Mouse (Mus musculus): ENCODE data around the gene Arhgap10. TPM values are rescaled to one million over a fixed set of nuclear protein-coding genes. Genes with fewer than 3 reads are reported as not detected.

The Arhgap10 gene
- polyA plus RNA-seq, 1 experiment = 0.32 TPM

- H3K4me3 ChIP-seq (replicated peaks) = no peak overlapping the region
- no peaks in the 10 kb centered on the region for H3K36me3 ChIP-seq (ENCODE audit: control insufficient read depth)
- peaks cover 16% of the 10 kb centered on the region for H3K4me1 ChIP-seq (ENCODE audit: control insufficient read depth)
- no peak for TF ChIP-seq GATA1 (IDR thresholded peaks at IDR 0.05; ENCODE audit: low read length)
- TF ChIP-seq TAL1 (IDR thresholded peaks at IDR 0.05; ENCODE audit: low read length) = no peak
- H3K9me3 ChIP-seq (ENCODE audit: control insufficient read depth, low read length) = no peaks in the 10 kb centered on the region
- no peaks in the 10 kb centered on the region for H3K27me3 ChIP-seq (ENCODE audit: control insufficient read depth)
Observed at GRCm38 (mm10) chr8:77538256-77538655, 20.5 kb upstream of the Arhgap10 start.

DNA sequence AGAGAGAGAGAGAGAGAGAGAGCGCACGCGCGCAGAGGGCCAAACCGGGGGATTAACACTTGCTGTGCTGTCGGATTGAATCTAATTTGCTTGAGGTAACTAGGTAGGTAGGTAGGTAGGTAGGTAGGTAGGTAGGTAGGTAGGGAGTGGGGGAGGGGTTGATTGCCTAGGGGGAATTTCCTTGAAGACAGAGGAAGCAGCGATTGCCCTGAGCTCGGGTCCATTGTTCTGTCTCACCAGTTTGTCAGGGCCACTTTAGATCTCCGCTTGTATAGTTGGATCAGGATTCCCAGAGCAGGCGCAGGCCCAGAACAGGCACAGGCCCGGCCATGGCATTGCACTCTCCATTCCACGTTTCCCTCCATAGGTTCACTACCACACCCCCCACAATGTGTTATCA lies 19.1 kb upstream of the Arhgap10 start:
- no peaks in the 10 kb centered on the region for H3K27me3 ChIP-seq (ENCODE audit: control insufficient read depth)
- H3K4me3 ChIP-seq (replicated peaks) = no peak overlapping the region
- H3K9me3 ChIP-seq (ENCODE audit: control insufficient read depth, low read length) = no peaks in the 10 kb centered on the region
- TF ChIP-seq TAL1 (IDR thresholded peaks at IDR 0.05; ENCODE audit: low read length) (no peak), GATA1 (IDR thresholded peaks at IDR 0.05; ENCODE audit: low read length) (no peak)
- peaks cover 13% of the 10 kb centered on the region for H3K4me1 ChIP-seq (ENCODE audit: control insufficient read depth)
- no peaks in the 10 kb centered on the region for H3K36me3 ChIP-seq (ENCODE audit: control insufficient read depth)

DNA sequence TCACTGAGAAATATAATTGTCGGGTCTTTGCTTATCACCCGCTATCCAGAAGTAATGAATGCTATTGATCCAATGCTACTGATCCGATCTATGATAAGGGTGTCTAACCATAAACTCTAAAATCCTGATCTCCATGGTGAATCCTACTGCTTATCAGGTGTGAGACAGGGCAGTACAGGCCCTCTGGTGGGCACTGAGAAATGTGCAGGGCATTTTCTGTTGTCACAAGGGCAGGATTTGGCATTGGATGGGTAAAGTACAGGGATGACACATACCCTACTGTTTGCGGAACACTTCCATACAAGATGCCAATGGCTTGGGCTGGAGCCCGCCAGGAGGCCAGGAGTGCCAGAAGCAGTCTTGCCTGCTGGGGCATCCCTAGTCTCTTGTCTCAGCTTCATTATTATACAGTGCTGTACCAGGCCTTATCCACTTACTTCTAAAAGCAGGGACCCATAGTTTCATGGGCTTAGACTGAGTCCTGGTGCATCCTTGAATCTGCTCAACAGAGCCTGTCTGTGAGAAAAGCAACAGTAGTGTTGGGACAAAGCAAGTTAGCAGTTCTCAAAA lies 17.4 kb upstream of the Arhgap10 start:
- H3K9me3 ChIP-seq (ENCODE audit: control insufficient read depth, low read length) = no peaks in the 10 kb centered on the region
- no peaks in the 10 kb centered on the region for H3K36me3 ChIP-seq (ENCODE audit: control insufficient read depth)
- H3K4me1 ChIP-seq (ENCODE audit: control insufficient read depth) = peaks cover 13% of the 10 kb centered on the region
- no peaks in the 10 kb centered on the region for H3K27me3 ChIP-seq (ENCODE audit: control insufficient read depth)
- H3K4me3 ChIP-seq (replicated peaks) = no peak overlapping the region
- no peak for TF ChIP-seq TAL1 (IDR thresholded peaks at IDR 0.05; ENCODE audit: low read length)
- no peak for TF ChIP-seq GATA1 (IDR thresholded peaks at IDR 0.05; ENCODE audit: low read length)

DNA sequence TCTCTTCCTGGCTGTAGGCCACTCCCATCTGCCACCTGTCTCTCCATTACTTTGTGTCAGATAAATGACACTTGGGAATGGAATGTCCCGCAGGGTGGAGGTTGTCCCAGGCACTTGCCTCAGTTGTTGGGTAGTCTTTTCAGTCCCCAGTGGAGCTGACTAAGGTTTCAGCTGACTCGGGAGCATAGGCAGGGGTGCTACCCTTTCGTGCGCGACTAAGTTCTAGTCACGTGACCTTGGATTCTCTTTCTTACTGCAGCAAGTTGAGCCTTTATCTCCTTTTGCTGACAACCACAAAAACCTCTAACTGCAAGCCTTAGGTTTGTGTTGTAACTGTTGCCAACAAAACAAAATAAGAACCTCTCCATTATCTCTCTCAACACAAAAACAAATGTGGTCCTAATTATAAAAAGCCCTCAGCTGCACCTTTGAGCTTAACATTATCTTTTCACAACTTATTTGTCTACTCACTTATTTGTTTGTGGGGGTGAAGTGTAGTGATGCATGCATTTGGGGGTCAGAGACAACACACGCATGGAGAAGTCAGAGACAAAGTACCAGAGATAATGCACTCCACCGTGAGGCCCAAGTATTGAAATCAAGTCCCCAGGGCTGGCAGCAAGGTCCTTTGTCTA lies 16.7 kb upstream of the Arhgap10 start:
- peak overlapping the region; percentile 54 for H3K4me3 ChIP-seq (replicated peaks)
- peaks cover 13% of the 10 kb centered on the region for H3K4me1 ChIP-seq (ENCODE audit: control insufficient read depth)
- TF ChIP-seq TAL1 (IDR thresholded peaks at IDR 0.05; ENCODE audit: low read length) = no peak
- TF ChIP-seq GATA1 (IDR thresholded peaks at IDR 0.05; ENCODE audit: low read length) = no peak

GRCm38 (mm10) chr8:77526130-77526529 lies 8.4 kb upstream of the Arhgap10 start:
- Histone ChIP-seq H3K27me3 (ENCODE audit: control insufficient read depth) (no peaks in the 10 kb centered on the region), H3K36me3 (ENCODE audit: control insufficient read depth) (no peaks in the 10 kb centered on the region), H3K4me1 (ENCODE audit: control insufficient read depth) (no peaks in the 10 kb centered on the region; the same call in 1 of the 2 replicates), H3K9me3 (ENCODE audit: control insufficient read depth, low read length) (no peaks in the 10 kb centered on the region), H3K4me3 (replicated peaks) (no peak overlapping the region)
- no peak for TF ChIP-seq TAL1 (IDR thresholded peaks at IDR 0.05; ENCODE audit: low read length)
- no peak for TF ChIP-seq GATA1 (IDR thresholded peaks at IDR 0.05; ENCODE audit: low read length)

More for the DNA sequence above, 16.7 kb upstream of the Arhgap10 start:
- no peaks in the 10 kb centered on the region for H3K27me3 ChIP-seq (ENCODE audit: control insufficient read depth)
- no peaks in the 10 kb centered on the region for H3K9me3 ChIP-seq (ENCODE audit: control insufficient read depth, low read length)
- H3K36me3 ChIP-seq (ENCODE audit: control insufficient read depth) = no peaks in the 10 kb centered on the region

- H3K36me3 ChIP-seq (ENCODE audit: control insufficient read depth) = no peaks in the 10 kb centered on the region
- no peaks in the 10 kb centered on the region for H3K9me3 ChIP-seq (ENCODE audit: control insufficient read depth, low read length)
- TF ChIP-seq GATA1 (IDR thresholded peaks at IDR 0.05; ENCODE audit: low read length) (no peak), TAL1 (IDR thresholded peaks at IDR 0.05; ENCODE audit: low read length) (no peak)
- no peak overlapping the region for H3K4me3 ChIP-seq (replicated peaks)
- no peaks in the 10 kb centered on the region for H3K27me3 ChIP-seq (ENCODE audit: control insufficient read depth)
- no peaks in the 10 kb centered on the region; the same call in 1 of the 2 replicates for H3K4me1 ChIP-seq (ENCODE audit: control insufficient read depth)
Observed at GRCm38 (mm10) chr8:77524906-77525305, 7.2 kb upstream of the Arhgap10 start.

DNA sequence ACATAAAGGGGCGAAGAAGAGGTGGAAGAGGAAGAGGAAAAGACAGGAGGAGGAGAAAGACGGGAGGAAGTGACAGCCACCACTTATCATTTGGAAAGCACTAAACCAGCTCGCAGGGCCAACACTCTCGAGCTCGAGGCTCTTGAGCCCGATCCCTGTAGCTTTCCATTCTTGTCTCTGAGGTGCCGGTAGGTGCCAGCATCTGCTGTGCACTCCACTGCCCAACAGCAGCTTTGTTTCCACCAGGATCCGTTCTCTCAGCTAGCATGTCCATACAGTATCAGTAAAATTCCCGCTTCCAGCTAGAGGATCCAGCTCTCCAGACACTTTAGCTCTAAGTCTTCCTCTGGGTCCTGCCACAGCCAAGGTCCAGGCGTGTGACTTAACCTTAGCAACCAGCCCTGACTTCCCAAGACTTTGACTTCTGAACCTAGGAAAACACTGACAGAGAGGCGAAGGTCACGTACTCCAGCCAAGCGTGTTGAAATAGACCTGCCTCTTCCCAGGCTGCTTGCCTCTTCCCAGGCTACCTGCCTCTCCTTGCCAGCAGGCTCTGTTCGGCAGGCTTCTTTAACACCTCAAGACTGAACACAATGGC lies 6.4 kb upstream of the Arhgap10 start:
- H3K36me3 ChIP-seq (ENCODE audit: control insufficient read depth) = no peaks in the 10 kb centered on the region
- H3K4me3 ChIP-seq (replicated peaks) = no peak overlapping the region
- H3K9me3 ChIP-seq (ENCODE audit: control insufficient read depth, low read length) = no peaks in the 10 kb centered on the region
- no peaks in the 10 kb centered on the region for H3K27me3 ChIP-seq (ENCODE audit: control insufficient read depth)
- TF ChIP-seq TAL1 (IDR thresholded peaks at IDR 0.05; ENCODE audit: low read length) (no peak), GATA1 (IDR thresholded peaks at IDR 0.05; ENCODE audit: low read length) (no peak)
- peaks cover under 1% of the 10 kb centered on the region for H3K4me1 ChIP-seq (ENCODE audit: control insufficient read depth)

DNA sequence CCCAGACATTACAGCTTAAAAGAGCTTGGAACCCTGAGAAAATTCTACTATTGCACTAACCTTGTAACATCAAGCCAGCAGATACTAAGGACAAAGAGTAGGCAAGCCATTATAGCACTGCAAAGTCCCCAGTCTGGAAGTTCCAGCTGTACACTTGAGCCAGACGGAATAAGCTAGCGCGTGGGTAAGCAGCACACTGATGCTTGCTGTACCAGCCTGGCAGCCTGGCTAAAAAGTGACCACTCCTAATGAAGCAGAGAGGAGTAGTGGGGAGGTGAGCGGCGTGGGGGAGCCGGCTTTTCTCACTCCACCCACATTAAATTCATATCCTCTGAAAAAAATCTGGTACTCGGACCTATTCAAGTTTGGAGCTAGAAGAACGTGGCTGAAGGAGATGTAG lies 5.2 kb upstream of the Arhgap10 start:
- no peaks in the 10 kb centered on the region for H3K36me3 ChIP-seq (ENCODE audit: control insufficient read depth)

GRCm38 (mm10) chr8:77521028-77521785 lies 3.5 kb upstream of the Arhgap10 start:
- no peaks in the 10 kb centered on the region for H3K36me3 ChIP-seq (ENCODE audit: control insufficient read depth)
- TF ChIP-seq TAL1 (IDR thresholded peaks at IDR 0.05; ENCODE audit: low read length) = no peak
- H3K27me3 ChIP-seq (ENCODE audit: control insufficient read depth) = peaks cover 20% of the 10 kb centered on the region
- peaks cover 26% of the 10 kb centered on the region for H3K4me1 ChIP-seq (ENCODE audit: control insufficient read depth)
- H3K9me3 ChIP-seq (ENCODE audit: control insufficient read depth, low read length) = no peaks in the 10 kb centered on the region
- H3K4me3 ChIP-seq (replicated peaks) = no peak overlapping the region

More for the DNA sequence above, 5.2 kb upstream of the Arhgap10 start:
- TF ChIP-seq TAL1 (IDR thresholded peaks at IDR 0.05; ENCODE audit: low read length) (no peak), GATA1 (IDR thresholded peaks at IDR 0.05; ENCODE audit: low read length) (no peak)
- Histone ChIP-seq H3K4me3 (replicated peaks) (no peak overlapping the region), H3K9me3 (ENCODE audit: control insufficient read depth, low read length) (no peaks in the 10 kb centered on the region), H3K27me3 (ENCODE audit: control insufficient read depth) (peaks cover 4% of the 10 kb centered on the region), H3K4me1 (ENCODE audit: control insufficient read depth) (peaks cover 11% of the 10 kb centered on the region)
